Mouse (Mus musculus) ovary, postnatal 10 days (tissue): ENCODE data around the gene Ccdc138.

ENCODE experiments used
- DNase-seq: peaks from one replicate; pipeline ENCODE4 v3.0.0; 2022; ENCODE audit warnings: low spot score

Gene Ccdc138

DNA sequence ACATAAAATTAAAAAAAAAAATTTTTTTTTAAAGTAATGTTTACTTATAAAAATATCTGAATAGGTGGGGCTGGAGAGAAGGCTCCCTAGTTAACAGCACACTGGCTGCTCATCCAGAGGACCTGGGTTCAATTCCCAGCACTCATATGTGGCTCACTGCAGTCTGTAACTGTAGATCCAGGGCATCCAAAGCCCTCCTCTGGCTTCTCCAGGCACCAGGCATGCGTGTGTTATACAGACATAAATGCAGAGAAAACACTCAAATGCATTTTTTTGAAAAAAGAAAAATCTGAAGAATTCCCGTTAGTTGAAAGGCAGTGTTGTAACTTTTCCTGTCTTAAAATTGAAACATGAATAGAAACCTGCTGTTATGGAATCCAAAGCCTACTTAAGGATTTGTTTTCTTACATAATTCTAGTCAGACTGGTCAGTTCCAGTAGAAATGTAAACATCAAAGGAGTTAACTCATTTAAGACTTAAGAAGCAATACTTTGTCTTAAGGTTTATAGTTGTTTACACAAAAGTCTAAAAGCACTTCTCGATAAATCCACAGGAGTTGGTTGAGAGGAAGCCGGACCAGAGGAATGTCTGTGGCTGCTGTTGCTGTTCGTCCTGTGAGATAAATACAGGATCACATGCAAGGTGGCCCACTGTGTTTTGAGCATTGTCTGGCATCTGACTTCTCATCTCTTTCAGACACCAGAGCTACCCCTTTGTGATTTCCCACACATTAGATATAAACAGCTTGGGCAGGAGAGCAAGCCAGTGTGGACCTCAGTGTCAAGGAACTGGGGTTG lies 87.9 kb downstream of the Ccdc138 start:
- no peak for DNase-seq

DNA sequence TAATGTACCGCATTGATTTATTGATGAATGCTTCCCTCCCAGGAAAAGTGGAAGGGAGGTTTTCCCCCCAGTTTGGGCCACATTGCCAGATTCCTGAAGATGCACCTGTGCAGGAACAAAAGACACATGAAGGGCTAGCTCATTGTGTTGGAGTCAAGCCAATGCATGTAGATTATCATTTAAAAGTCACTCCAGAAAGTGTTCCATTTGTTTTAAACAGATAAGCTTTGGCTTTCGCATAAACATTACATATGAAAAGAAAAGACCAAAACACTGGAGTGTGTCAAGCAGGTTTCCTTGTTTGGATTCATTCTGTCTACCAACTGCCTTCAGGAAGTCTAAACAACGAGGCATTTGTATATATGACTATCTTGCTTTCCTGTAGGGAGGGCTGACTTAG lies 96.7 kb downstream of the Ccdc138 start:
- DNase-seq = no peak

DNA sequence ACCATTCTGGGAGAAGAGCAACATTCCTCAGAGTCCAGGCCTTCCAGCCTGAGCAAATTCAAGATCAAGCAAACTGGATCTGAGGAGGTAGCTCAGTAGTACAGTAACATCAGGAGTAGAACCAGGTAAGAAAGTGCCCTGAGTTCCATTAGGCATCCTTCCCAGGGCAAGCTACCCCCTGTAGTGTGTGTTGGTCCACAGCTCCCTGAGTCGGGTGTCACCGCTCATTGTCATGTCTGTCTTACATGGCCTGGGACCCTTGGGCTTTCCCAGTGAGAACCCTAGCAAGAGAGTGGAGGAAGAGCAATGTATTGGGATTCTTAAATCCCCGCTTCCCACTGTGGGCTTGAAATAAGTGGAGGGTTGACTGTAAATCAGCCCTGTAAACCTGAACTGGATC lies 97.4 kb downstream of the Ccdc138 start:
- no peak for DNase-seq

DNA sequence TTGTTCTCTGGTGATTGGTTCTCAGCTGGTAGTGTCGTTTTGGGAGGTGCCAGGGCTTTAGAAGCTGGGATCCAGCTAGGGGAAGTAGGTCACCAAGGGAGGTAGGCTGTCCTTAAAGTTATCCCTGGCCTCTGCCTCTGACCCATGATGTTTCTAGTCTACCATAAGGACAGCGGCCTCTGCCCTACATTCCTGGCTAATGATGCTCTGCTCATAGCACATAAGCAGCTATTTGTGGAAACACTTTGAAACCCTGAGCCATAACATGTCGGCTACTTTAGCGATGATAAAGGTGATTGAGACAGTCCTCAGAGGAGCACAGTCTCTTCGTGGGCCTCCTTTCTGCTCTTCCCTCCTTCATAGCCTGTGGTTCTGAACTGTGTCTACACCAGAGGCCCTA lies 98.1 kb downstream of the Ccdc138 start:
- DNase-seq = no peak

DNA sequence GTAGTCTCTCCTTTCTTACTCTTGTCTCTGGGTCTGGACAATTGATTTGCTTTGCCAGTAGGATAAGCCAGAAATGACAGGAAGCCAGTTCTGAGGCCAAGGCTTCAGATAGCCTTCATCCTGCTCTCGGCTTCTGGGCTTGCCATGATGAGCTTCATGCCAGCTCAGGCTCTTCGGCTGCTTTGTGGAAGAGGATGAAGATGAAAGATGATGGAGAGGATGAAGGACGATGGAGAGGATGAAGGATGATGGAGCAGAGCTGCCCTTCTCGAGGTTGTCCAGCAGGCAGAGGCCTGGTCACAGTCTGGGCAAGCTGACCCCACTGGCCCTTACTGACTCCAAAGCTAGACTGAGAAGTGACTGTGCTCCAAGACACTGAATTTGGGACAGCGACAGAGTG lies 102.4 kb downstream of the Ccdc138 start:
- DNase-seq = no peak

DNA sequence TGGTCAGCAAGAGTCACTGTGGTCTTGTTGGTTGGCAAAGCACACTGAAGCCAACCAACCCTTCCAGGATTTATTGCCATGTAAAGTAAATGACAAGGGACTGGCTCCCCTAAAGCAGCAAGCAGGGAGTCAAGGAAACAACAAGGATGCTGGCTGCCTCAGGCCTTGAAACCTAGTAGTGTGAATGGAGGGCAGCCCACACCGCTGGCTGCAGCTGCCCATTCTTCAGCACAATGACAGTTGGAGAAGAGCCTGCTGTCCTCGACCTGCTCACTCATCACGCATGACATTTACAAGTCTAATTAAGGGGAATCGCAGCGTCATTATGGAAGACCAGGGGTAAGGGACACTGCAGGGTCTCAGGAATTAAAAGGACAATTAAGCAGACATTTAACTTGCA lies 103.2 kb downstream of the Ccdc138 start:
- DNase-seq = no peak

DNA sequence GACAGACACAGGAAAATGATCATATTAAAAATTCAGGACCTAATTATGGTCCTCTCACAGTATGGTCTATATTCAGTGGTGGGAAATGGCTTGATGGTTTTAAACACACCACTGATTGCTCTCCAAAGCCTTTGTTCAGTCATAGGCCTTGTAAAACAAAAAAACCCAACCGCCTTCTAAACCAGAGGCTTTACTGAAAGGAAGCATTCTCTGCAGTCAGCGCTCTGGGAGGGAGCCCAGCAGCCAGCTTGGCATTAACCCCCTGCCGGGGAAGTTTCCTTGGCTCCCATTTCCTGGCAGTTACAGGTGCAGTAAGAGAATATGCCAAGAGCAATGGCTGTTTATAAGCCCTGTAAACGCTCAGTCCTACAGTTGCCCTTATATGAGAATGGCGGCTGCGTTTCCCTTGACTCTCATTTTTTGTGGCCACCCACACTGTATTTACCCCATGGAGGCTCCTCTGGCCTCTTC lies 103.7 kb downstream of the Ccdc138 start:
- DNase-seq = no peak

DNA sequence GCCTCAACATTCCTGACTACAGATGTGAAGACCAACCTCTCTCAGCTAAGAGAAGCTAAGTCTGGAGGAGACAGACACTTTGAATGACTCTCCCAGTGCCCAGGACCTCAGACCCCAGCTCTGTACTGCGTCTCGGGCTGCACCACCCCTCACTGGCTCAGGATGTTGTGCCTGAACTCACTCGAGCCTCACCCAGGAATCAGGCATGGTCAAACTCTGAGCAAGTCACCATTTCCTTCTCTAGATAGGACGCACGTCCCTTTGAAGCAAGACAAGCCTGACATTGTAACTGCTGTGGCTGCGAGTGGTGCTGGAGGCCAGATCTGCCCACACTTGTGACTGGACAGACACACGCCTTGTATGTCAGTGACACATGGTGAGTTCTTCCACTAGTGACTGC lies 104.2 kb downstream of the Ccdc138 start:
- DNase-seq = no peak

DNA sequence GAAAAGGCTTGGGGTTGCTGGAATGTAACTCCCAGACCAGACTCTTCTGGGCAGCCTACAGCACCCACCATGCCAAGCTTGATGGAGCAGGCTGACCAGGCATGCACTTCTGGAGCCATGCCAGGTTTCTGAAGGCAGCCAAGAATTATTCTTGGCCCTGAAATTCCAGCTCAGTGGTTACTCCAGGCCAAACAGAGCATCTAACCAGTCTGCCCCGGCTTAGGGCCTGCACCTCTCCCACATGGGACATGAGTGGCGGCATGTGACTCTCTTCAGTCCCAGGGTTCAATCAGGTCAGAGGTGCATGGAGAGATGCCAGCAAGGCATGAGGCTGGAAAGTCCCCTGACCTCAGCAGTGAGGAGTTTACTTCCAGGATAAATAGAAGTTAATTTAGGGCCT lies 107.0 kb downstream of the Ccdc138 start:
- peak; percentile 35 for DNase-seq

DNA sequence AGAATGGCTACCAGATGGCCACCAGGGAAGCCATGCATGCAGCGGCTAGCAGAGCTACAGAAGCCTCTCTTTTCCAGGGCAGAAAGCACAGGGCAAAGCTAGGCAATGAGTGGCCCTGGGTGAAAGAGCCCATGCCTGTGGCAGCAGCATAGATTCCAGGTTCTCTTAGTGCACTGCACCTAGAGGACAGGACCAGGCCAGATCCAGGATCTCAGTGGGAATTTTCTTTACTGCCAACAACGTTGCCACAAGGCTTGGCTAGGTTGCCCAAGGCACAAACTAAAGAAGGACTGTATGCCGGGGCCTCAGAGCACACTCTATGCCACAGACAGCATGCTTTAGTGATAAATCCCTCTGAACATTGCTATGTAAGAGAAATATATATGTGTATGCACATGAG lies 108.6 kb downstream of the Ccdc138 start:
- no peak for DNase-seq

DNA sequence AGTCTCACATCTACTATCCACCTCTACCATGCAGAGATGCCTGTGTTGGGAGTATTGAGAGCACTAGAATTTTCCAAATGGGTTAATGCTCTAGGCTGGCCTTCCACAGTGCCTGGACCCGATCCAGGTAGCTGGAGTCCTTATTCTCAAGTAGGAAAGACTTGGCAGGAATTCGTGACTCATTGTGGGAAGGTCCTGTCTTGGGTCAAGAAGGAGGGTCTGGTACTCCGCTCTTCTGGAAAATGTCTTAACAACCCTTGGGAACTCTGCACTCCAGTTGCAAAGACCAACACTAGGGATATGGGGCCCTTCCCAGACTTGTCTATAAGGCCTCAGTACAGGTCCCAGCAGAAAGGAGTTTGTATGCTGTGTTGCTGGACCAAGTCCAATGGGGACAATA lies 111.1 kb downstream of the Ccdc138 start:
- no peak for DNase-seq

DNA sequence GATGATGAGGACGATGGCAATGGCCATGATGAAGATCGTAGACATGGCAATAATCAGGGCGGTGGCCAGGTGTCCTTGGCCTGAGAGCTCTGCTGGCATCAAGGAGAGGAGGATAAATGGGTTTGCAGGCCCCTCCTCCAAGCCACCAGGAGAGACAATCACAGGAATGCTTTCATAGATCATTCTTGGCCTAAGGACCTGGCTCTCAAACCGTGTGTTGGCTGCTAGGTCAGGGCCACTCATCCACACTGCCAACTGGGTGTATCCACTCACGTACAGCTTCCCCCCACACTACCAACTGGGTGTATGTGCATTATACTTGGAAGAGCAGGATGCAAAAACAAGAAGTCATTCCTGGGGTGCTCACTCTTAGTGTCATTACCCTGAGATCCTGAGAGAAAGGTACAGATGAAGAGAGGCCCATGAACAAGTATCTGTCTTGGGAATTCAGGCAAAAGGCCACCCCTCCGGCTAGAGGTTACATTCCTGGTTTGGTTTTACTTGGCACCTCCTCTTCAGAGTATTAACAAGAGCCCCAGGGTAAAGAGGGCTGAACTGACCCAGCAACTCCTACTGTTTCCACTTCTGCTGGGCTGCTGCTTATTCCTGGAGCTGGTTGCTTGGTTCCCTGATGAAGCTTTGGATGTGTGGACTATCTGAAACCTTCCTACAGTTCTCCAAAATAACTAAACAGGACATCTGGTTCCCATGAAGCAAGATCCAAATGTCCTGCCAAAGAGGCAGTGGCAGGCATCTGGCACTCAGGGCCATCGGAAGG lies 112.9 kb downstream of the Ccdc138 start:
- DNase-seq = no peak

DNA sequence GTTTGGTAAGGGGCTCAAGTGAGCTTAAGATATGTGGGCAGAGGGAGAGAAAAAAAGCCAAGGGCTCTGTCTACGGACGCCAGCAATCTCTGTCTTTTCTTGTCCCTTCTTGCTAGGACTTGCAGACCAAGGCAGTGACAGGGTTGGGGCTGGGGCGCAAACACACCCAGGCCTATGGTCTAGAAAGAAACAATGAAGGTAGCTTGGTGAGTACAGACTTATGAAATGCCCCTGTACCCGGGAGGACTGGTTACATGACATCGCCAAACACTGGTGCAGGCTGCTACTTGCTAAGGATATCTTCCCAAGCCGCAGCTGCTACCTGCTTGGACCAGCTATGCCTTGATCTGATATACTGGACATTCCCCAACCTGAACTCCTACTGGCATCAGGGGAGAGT lies 116.9 kb downstream of the Ccdc138 start:
- no peak for DNase-seq

DNA sequence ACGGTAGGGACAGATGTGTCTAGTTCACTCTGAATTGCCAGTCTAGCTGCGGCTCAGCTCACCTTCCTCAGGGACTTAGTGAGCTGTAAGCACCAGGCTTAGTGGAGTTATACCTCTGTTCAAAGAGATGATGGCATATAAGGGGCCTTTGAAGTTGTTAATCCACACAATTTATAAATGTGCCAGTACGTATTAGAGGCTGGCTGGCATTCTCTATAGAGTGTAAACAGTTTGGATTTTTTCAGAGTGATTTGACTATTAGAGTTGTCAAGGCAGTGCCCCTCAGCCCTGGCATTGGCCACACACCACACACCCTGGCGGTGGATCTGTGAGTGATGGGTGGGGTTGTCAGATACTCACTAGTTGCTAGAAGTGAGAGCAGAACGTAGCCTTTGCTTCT lies 118.8 kb downstream of the Ccdc138 start:
- DNase-seq = no peak

DNA sequence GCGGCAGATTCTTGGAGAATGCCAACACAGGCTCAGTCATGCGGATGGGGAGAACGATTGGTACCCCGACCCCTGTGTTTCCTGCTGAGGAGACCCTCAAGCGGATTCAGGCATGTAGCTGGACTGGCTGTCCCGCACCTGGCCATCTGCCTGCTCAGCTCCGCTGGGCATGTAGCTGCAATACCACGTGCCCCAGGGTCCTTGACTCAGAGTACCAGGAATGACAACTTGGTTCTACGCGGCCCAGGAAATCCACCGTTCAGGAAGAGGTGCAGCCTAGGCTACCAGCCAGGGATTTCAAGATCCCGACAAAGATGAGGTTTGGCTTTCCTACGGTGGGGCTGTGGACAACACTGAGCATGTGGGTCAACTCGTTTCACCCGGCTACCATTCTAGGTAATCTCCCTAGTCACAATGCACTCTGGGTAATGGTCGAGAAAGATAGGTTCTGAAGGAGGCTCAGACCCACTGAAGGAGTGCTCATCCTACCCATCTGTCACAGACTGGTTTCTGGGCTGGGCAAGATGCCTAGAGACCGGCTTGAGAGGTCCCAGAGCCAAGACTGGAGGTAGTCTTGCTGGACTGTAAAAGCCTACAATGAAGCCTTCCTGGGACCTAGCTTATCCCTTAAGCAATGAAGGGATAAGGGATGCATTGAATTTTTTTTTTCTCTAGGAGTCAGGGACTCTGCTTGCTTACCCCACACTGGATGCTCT lies 120.9 kb downstream of the Ccdc138 start:
- DNase-seq = no peak

DNA sequence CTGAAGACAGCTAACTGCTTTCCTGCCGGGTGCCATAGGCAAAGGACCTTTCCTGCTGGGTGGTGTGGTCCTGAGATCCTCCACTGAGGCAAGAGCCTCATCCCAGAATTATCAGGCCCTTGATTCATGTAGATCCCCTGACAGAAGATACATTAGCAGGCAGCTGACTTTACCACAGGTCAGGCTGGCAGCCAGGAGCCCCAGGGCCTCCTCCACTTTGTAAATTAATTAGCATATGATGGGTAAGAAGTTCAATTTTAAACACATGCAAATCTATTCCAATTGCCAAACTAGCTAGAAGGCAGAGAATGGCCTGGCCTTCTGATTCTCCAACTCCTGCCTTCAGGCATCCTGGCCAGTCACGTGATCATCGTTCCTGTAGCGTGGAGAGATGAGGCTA lies 121.5 kb downstream of the Ccdc138 start:
- DNase-seq = no peak

DNA sequence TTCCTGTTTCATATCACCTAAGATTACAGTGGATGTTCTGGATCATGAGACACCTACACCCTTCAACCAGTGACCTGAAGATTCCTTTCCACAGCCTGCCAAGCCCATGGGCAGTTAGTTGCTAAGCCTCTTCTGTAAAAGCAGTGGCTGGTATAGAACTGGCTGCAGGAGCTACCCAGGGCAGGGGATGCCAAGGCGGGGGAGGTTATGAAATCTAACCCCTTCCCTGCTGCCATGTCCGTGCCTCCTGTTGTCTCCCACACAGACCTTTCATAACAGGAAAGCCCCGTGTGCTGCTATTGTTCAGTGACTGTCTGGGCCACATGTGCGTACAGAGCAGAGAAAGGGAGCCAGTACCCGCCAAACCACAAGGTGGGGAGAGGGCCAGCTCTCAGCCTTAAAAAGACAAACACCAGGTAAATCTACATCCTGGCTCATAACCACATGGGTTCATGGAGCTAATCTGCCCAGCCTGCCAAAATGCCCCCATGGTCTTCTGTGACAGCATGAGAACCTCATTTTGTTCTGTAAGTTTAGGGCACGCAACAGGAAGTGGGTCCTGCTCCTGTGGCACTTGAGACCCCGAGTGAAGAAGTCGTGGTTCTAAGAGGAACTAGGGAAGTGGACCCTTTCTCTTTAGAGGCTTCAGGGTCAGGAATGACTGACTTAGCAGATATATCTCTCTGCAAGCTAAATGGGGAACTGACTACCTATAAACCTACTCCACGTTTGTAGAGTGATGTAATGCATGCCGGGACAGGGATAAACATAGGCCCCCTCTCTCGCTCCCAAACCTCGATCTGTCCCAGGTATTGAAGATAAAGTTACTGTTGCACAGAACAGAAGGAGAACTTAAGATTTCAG lies 127.3 kb downstream of the Ccdc138 start:
- DNase-seq = no peak
